ENCODE assay signal across 11 mouse cellular contexts in genomic region chr5:111235131-111235530, GRCm38 (mm10).
DNase-seq lines count a peak whose midpoint lies in the region; ATAC-seq and TF ChIP-seq lines count a peak whose summit lies in the region.
"Had no signal": no experiment of that assay in that cellular context is flagged by ENCODE, and none has a peak within 500 bp of the region (broad histone marks: within the 10 kb centered on the region; RNA-seq: fewer than 3 reads in every experiment).

No protein-coding gene starts in this region.

- H3K79me2 ChIP-seq in liver, adult 2 months (ENCODE audit: control insufficient read depth, insufficient read depth, low read length) = no peaks in the 10 kb centered on the region

- peak; percentile 22 for DNase-seq in liver, adult 2 months (ENCODE audit: extremely low read depth, low read depth, low spot score)
- DNase-seq in liver, postnatal 0 days = no peak
- peak; percentile 61 for DNase-seq in cerebellum, adult 9-11 months
- peak; percentile 81 for DNase-seq in heart, postnatal 14 days
- peak; percentile 42 for DNase-seq in lung, postnatal 25 days (ENCODE audit: low spot score)
- DNase-seq in embryo, embryonic 9.5 days (ENCODE audit: extremely low spot score) = no peak
- no peak for DNase-seq in embryo, embryonic 11 days
- DNase-seq in embryo, embryonic 10.5 days (ENCODE audit: low spot score) = no peak

- H3K9me3 ChIP-seq in liver, postnatal 0 days (ENCODE audit: low read length) = no peaks in the 10 kb centered on the region
- H3K9me3 ChIP-seq: G1E; liver, embryonic 15.5 days had no signal

- H3K36me3 ChIP-seq in liver, adult 2 months (ENCODE audit: control insufficient read depth, insufficient read depth, low read length) = no peaks in the 10 kb centered on the region
- no peaks in the 10 kb centered on the region for H3K36me3 ChIP-seq in liver, postnatal 0 days (replicated peaks; ENCODE audit: insufficient read depth, low read length)
- H3K36me3 ChIP-seq: G1E; liver, embryonic 15.5 days had no signal

- no peak for TF ChIP-seq EP300 in liver, postnatal 0 days (IDR thresholded peaks at IDR 0.05; ENCODE audit: low read depth)

- no peak for TF ChIP-seq POLR2A in liver, adult 2 months (IDR thresholded peaks at IDR 0.05; ENCODE audit: extremely low read depth, insufficient read depth, low read length)

- H3K9ac ChIP-seq in liver, adult 2 months (ENCODE audit: low read depth, low read length) = peak overlapping the region; percentile 42; the same call in 1 of the 2 replicates
- H3K9ac ChIP-seq in liver, postnatal 0 days (replicated peaks) = no peak overlapping the region
- H3K9ac ChIP-seq: liver, embryonic 15.5 days had no signal

- no peaks in the 10 kb centered on the region for H3K27me3 ChIP-seq in liver, adult 2 months (ENCODE audit: control insufficient read depth, insufficient read depth, low read length)
- no peaks in the 10 kb centered on the region for H3K27me3 ChIP-seq in liver, postnatal 0 days (ENCODE audit: insufficient read depth, low read length)
- H3K27me3 ChIP-seq: liver, embryonic 15.5 days had no signal

- no peak overlapping the region for H3K4me2 ChIP-seq in liver, postnatal 0 days (ENCODE audit: low read depth, low read length)
- H3K4me2 ChIP-seq: liver, embryonic 15.5 days had no signal

- ATAC-seq in liver, postnatal 0 days = no peak
- ATAC-seq: intestine, postnatal 0 days had no signal

- TF ChIP-seq CTCF in liver, adult 2 months (IDR thresholded peaks at IDR 0.05; ENCODE audit: low read depth, low read length) = no peak
- TF ChIP-seq CTCF in liver, postnatal 0 days (IDR thresholded peaks at IDR 0.05; ENCODE audit: low read depth) = no peak

- WGBS in liver, adult 2 months = 77% methylated on average over 12 of the region's 12 CpGs
- 71% methylated on average over 12 of the region's 12 CpGs for WGBS in liver, postnatal 0 days (ENCODE audit: insufficient replicate concordance)

- no peak overlapping the region for H3K27ac ChIP-seq in liver, adult 2 months (replicated peaks; ENCODE audit: insufficient read depth, low read depth, low read length)
- no peak overlapping the region for H3K27ac ChIP-seq in liver, postnatal 0 days (ENCODE audit: low read depth)
- H3K27ac ChIP-seq: liver, embryonic 15.5 days had no signal

- H3K4me3 ChIP-seq in liver, adult 2 months (ENCODE audit: insufficient read depth, low read depth, low read length) = peak overlapping the region; percentile 27
- H3K4me3 ChIP-seq in liver, postnatal 0 days (ENCODE audit: low read depth, low read length) = no peak overlapping the region
- H3K4me3 ChIP-seq: liver, embryonic 15.5 days had no signal

- intact Hi-C loops in heart, postnatal 14 days (cut with DNase I) = no loop called here

- H3K4me1 ChIP-seq in liver, adult 2 months (ENCODE audit: control insufficient read depth, insufficient read depth, low read length) = peaks cover 1% of the 10 kb centered on the region; the same call in 1 of the 2 replicates
- H3K4me1 ChIP-seq in liver, postnatal 0 days (ENCODE audit: insufficient read depth) = no peaks in the 10 kb centered on the region
- H3K4me1 ChIP-seq: liver, embryonic 15.5 days had no signal

Comparison
In these comparisons a context has a peak if more than half of its experiments do, and no peak if none do; other contexts are left out.
1. DNase-seq: peak in liver, adult 2 months (single experiment), cerebellum, adult 9-11 months (single experiment), heart, postnatal 14 days (2 of 2) and lung, postnatal 25 days (single experiment); none in liver, postnatal 0 days (single experiment), embryo, embryonic 9.5 days (single experiment), embryo, embryonic 11 days (single experiment) and embryo, embryonic 10.5 days (single experiment).